Mouse (Mus musculus) bone marrow macrophage, adult 2 months (primary cell): Measurements from ENCODE around the gene Agap1. TPM values are rescaled to one million over a fixed set of nuclear protein-coding genes. Genes with fewer than 3 reads are reported as not detected.

Source experiments
- H3K27ac ChIP-seq: 2 replicates; pipeline ENCODE4 v1.5.1; 2012; ENCODE audit warnings: low read depth, low read length; ENCODE audit not compliant: insufficient read depth
- H3K4me1 ChIP-seq: 2 replicates; pipeline ENCODE4 v1.6.1; 2012; ENCODE audit warnings: low read length; ENCODE audit not compliant: control insufficient read depth, insufficient read depth
- H3K4me3 ChIP-seq: 2 replicates; pipeline ENCODE4 v1.5.1; 2012; ENCODE audit warnings: mild to moderate bottlenecking, low read length, moderate library complexity; ENCODE audit not compliant: insufficient read depth
- CTCF ChIP-seq: IDR thresholded peaks from 2 replicates; pipeline ENCODE4 v1.5.1; 2012; ENCODE audit warnings: low read depth, mild to moderate bottlenecking, low read length, moderate library complexity
- POLR2A ChIP-seq: IDR thresholded peaks from 2 replicates; pipeline ENCODE4 v1.6.1; 2012; ENCODE audit warnings: mild to moderate bottlenecking, low read depth, low read length, borderline replicate concordance
- polyA plus RNA-seq: library from polyadenylated mRNA; stranded (reverse); fragments of >200 nt; gene quantifications from 2 replicates; pipeline ENCODE4 v1.2.4, GENCODE M21; 2012; ENCODE audit not compliant: missing spikeins, insufficient read depth, insufficient read length

The Agap1 gene
- polyA plus RNA-seq, 1 experiment = 14.8 TPM

DNA sequence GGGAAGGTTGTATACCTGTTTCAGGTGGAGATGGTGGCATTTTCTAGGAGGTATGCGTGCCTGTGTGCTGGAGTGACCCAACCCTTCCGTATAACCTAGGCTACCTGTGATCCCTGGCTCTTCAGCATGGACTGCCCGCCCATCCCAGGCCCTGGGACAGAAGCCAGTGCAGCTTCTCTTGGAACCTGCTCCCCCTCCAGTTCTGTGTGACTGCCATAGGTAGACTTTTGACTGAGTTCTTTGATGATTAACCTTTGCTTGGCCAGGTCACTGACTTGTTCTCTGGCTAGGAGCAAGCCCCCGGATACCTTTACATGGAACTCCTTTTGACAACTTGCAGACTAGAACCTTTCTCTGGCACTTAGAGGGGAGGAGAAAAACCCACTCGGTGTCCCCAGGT, 19.3 kb downstream of the Agap1 start:
- Histone ChIP-seq H3K27ac (no peak overlapping the region), H3K4me3 (no peak overlapping the region), H3K4me1 (no peaks in the 10 kb centered on the region)
- TF ChIP-seq CTCF (no peak), POLR2A (no peak)

DNA sequence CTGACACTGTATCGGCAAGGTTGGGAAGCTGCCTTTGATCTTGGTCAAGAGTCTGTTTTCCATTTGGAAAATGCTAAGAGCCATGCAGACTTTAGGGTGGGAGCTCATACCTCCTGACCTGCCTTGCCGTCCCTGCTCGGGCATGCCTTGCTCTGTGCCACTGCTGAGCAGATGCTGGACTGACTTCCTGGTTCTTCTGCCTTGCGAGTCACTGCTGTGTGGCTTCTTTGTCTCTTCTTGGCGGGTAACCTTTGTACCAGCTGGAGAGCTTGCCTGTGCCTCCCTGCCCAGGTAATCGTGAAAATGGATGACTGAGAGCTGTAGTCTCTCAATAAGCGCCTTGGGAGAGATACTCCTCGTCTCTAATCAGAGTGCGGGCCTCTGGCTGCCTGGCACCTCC, 20.2 kb downstream of the Agap1 start:
- no peak overlapping the region for H3K27ac ChIP-seq
- H3K4me1 ChIP-seq = no peaks in the 10 kb centered on the region
- TF ChIP-seq CTCF (no peak), POLR2A (no peak)
- no peak overlapping the region for H3K4me3 ChIP-seq

DNA sequence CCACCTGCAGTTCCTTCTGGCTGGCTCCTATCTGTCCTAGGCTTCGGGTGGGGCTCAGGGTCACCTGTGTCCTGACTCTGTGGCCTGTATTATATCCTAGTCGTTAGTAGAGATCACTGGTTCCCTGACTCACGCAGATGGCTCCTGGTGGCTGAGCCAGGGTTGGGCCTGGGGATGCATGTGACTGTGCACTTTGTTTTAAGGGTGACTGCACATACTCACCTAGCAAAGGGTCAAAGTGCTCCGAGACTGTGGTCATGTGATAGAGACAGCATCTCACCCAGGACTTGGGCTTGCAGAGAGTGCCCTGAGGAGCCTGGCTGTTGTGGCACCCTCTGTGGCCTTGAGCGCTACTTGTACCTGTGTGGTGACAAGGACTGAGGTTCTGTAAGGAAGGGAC, 22.4 kb downstream of the Agap1 start:
- TF ChIP-seq POLR2A (no peak), CTCF (no peak)
- Histone ChIP-seq H3K27ac (no peak overlapping the region), H3K4me3 (no peak overlapping the region), H3K4me1 (no peaks in the 10 kb centered on the region)

DNA sequence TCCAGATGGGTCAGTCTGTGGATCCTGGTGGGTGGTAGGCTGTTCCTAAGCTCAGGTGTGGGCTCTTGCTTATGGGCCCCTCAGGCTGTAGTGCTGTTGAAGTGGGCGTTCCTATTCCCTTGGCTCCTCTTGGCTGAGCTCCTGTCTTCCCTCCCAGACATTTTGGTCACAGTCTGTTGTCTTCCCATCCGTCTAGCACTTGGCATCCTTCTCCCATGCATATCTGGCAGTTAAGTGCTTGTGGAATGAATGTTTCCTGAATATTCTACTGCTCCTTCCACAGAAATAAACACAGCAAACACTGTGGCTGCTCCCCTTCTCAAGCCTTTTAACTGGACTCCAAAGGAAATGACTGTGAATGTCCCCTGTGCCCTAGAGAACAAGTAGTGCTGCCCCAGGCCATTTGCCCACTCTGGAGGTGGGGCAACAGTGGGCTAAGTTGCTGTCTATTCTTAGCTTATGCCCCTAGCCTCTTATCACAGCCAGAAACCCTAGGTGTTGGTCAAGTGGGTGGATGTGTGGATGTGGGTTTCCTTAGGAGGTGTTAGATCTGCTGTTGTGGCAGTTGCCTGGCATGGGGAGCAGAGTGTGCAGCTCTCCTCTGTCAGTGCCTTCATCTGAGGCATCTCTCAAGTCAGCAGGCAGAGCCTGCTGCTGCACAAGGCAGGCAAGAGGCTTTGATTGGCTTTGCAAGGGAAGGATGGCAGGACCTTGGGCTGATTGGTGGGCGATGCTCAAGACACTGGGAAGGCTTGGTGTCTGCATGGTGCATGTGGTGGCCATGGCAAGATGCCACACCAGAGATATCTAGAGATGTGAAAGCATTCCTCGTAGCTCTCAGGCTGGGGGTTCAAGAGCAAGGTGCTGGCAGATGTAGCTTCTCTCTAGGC, 24.2 kb downstream of the Agap1 start:
- Histone ChIP-seq H3K4me1 (no peaks in the 10 kb centered on the region), H3K27ac (no peak overlapping the region), H3K4me3 (no peak overlapping the region)
- TF ChIP-seq CTCF (no peak), POLR2A (no peak)

GRCm38 (mm10) chr1:89481154-89481553, 26.5 kb downstream of the Agap1 start:
- no peak for TF ChIP-seq POLR2A
- no peak for TF ChIP-seq CTCF
- Histone ChIP-seq H3K27ac (no peak overlapping the region), H3K4me1 (no peaks in the 10 kb centered on the region), H3K4me3 (no peak overlapping the region)

DNA sequence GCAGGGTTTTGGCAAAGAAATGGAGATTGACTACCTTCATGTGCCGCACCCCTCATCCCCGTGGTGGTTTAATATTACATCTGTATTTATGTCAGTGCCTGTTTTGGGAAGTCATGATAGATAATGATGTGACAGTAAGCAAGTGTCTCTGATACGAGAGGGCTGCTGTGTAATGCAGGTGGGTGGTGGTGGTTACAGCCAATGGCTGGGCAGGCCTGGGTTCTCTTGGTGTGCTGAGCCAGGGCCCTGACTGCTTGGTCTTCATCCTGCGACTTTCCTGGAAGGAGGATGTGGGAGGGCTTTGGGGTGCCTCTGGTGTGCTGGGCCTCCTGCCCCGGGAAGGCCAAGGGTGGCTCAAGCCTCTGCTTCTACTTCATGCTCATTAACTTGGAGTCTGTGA, 28.2 kb downstream of the Agap1 start:
- no peak overlapping the region for H3K27ac ChIP-seq
- H3K4me1 ChIP-seq = no peaks in the 10 kb centered on the region
- no peak overlapping the region for H3K4me3 ChIP-seq
- TF ChIP-seq POLR2A (no peak), CTCF (no peak)

GRCm38 (mm10) chr1:89486891-89487290, 32.3 kb downstream of the Agap1 start:
- Histone ChIP-seq H3K27ac (no peak overlapping the region), H3K4me1 (no peaks in the 10 kb centered on the region), H3K4me3 (no peak overlapping the region)
- TF ChIP-seq CTCF (no peak), POLR2A (no peak)

DNA sequence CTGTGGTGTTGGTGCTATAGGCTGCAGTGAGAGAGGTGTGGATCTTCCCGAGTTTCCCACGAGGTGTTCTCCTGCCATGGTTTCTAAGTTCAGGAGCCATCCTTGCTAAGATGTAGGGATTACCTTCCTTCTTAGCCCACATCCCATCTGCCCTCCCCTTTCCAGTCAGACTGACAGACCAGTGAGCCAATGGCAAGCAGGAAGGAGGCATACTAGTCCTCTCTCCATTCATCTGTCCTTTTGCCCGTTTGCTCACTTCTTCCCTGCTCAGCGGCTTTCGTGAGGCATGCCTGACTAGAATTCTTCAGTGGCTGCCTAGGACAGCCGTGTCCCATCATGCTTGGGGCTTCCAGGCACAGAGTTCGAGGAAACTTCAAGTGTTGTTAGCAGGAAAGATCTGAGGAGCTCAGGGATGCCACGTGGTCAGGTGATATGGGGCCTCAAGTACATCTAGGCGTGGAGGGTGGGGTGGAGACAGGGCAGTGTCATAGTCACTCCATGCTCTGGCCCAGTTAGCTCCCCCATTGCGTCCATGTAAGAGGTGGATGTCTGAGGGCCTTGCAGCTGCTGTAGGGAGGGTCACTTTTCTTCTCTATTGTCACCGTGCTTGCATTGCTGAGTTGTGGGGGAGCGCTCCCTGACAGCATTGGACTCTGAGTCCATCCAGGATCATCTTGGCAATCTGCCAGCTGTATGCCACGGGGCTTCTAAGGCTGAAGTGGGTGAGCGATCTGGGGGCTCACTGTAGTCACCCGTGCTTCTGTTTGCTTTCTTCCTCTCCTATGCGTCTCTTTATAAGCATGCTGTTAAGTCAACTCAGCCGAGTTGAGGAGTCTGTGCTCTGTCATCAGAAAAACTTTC, 34.7 kb downstream of the Agap1 start:
- TF ChIP-seq POLR2A (no peak), CTCF (no peak)

DNA sequence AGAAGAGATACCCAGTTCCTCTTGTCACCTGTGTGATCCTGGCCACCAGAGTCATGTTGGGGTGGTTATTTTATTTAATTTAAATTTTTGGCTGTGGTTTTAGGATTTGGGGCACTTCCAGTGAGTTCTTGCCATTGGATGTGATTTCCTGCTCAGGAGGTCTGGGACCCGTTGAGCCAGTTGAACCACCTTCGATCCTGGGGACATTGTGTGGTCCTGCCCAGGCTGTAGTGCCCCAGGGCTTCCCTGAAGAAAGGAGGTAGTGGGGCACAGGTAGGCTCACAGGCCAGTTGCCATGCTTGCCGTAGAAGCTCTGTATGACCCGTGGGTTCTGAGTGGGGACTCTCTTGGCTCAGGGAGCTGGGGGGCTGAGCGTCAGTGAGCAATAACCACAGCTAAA, 38.6 kb downstream of the Agap1 start:
- TF ChIP-seq CTCF (no peak), POLR2A (no peak)
- no peak overlapping the region for H3K27ac ChIP-seq
- no peaks in the 10 kb centered on the region for H3K4me1 ChIP-seq
- H3K4me3 ChIP-seq = no peak overlapping the region

More for the DNA sequence above, 34.7 kb downstream of the Agap1 start:
- Histone ChIP-seq H3K4me3 (no peak overlapping the region), H3K4me1 (no peaks in the 10 kb centered on the region), H3K27ac (no peak overlapping the region)

- Histone ChIP-seq H3K4me1 (no peaks in the 10 kb centered on the region), H3K4me3 (no peak overlapping the region), H3K27ac (no peak overlapping the region)
- TF ChIP-seq POLR2A = no peak
- TF ChIP-seq CTCF = no peak
Observed at GRCm38 (mm10) chr1:89494816-89495215, 40.2 kb downstream of the Agap1 start.
